ENCODE assay signal across 8 mouse cellular contexts in the genomic region with DNA sequence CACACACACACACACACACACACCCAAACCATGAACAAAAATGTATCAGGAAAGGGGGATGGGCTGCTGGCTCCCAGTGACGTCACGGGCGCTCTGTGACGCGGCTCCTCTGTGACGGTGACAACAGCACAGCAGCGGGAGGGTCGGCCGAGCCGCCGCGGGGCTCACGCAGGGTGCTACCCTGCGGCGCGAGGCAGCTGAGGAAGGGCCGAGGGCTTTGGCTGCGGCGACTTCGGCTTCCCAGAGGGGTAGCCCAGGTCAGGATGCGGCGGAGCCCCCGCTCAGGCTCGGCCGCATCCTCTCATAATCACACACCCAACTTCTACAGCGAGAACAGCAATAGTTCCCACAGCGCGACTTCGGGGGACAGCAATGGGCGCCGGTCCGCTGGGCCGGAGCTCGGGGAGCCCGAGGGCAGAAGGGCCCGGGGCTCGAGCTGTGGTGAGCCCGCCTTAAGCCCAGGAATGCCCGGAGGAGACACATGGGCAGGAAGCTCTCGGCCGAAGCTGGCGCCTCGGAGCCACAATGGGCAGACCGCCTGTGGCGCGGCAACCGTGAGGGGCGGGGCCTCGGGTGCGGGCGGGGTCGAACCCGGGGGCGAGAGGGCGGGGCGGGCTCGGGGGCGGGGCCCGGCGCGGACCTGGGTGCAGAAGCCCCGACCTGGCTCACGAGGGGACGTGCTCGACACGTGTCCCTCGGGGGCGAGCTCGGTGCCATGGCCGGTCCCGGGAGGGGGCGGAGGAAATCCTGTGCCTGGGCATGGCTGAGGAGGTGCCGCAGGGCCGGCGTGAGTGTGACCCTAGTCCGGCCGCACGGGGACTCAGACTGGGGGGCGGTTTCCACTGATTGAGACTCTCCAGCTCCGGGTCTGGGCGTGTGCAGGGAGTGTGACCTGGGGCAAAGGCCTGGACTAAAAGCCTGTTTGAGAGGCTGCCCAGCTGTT. TPM values are rescaled to one million over a fixed set of nuclear protein-coding genes. Genes with fewer than 3 reads are reported as not detected.
DNase-seq lines count a peak whose midpoint lies in the region; ATAC-seq and TF ChIP-seq lines count a peak whose summit lies in the region.

A gene (plus strand): TSS at position 77 of the 943 bp plus-strand sequence.

- H3K27ac ChIP-seq in forebrain, embryonic 15.5 days (replicated peaks) = peak within 1 kb of the TSS; percentile 84

- CTCF ChIA-PET in Patski (lab: Charles Lee) = no interaction called here

- peak; percentile 12 for DNase-seq in Patski (ENCODE audit: low read depth, low spot score)
- peak; percentile 58 to 77 for DNase-seq in cerebellum, adult 18-20 months
- DNase-seq in heart, postnatal 4 days = peak; percentile 80
- peak; percentile 54 to 57 for DNase-seq in layer of hippocampus, postnatal 25 days (ENCODE audit: extremely low spot score in 1 of 2, low spot score in 1 of 2)
- DNase-seq in lung, postnatal 4 days = peak; percentile 83 to 85
- peak; percentile 83 for DNase-seq in retina, embryonic 14.5 days (ENCODE audit: low spot score)
- peak; percentile 72 for DNase-seq in urinary bladder, adult 2 months (ENCODE audit: low spot score)

- peaks cover 14% of the 10 kb centered on the region for H3K36me3 ChIP-seq in forebrain, embryonic 15.5 days

- peak; percentile 62 for ATAC-seq in Patski
- ATAC-seq in forebrain, embryonic 15.5 days (replicated peaks) = peak; percentile 82

- no peaks in the 10 kb centered on the region for H3K9me3 ChIP-seq in forebrain, embryonic 15.5 days

- under 1% methylated on average over 81 of the region's 81 CpGs for WGBS in forebrain, embryonic 15.5 days

- peak within 1 kb of the TSS; percentile 79 for H3K9ac ChIP-seq in forebrain, embryonic 15.5 days (replicated peaks)

- in situ Hi-C loops in Patski (cut with MboI; ENCODE audit: low pct_unique_long_range_greater_than_20kb) = no loop called here

- H3K4me2 ChIP-seq in forebrain, embryonic 15.5 days (replicated peaks) = peak within 1 kb of the TSS; percentile 91

- TF ChIP-seq CTCF in Patski (IDR thresholded peaks at IDR 0.05) = no peak

- H3K27me3 ChIP-seq in Patski = peaks cover 5% of the 10 kb centered on the region
- H3K27me3 ChIP-seq in forebrain, embryonic 15.5 days = no peaks in the 10 kb centered on the region

- POLR2A ChIA-PET in Patski (lab: Charles Lee) = no interaction called here

- H3K4me1 ChIP-seq in forebrain, embryonic 15.5 days = peaks cover 11% of the 10 kb centered on the region

- peak within 1 kb of the TSS; percentile 76 for H3K4me3 ChIP-seq in forebrain, embryonic 15.5 days

RNA-seq across cellular contexts. Expression of the gene that starts here (rescaled TPM):
- polyA plus RNA-seq in Patski (2021) = 2.0 TPM
- polyA plus RNA-seq in forebrain, embryonic 15.5 days (2015; fragmentation: Nextera tagmentation; extraction: Ambion mirVana) = 6.1 and 6.4 TPM in 2 replicates
- total RNA-seq in heart, postnatal 4 days (2021) = 1 to 10 TPM in 1 of 2 experiments, under 1 TPM in 1; 0.79 to 1.5 TPM
- total RNA-seq in layer of hippocampus, postnatal 25 days (2021) = 1 to 10 TPM; 3.9 to 4.2 TPM
- polyA plus RNA-seq in urinary bladder, adult 2 months (2012; rRNA removed) = 4.4 and 5.1 TPM in 2 replicates

Comparison
In these comparisons a context has a peak if more than half of its experiments do, and no peak if none do; other contexts are left out.
1. Peak in every context shown above with its lines: DNase-seq, ATAC-seq, H3K4me3 ChIP-seq and H3K27ac ChIP-seq.
2. DNase-seq: peak in every context shown above with its lines; median percentile 84 in lung, postnatal 4 days; 83 in retina, embryonic 14.5 days; 80 in heart, postnatal 4 days; 72 in urinary bladder, adult 2 months; 68 in cerebellum, adult 18-20 months; 56 in layer of hippocampus, postnatal 25 days; 12 in Patski.